Mouse (Mus musculus): ENCODE data around the gene Lrpprc. TPM values are rescaled to one million over a fixed set of nuclear protein-coding genes. Genes with fewer than 3 reads are reported as not detected.
A peak's percentile ranks its signal among the peaks of the same experiment; 100 is the strongest.

The Lrpprc gene
- total RNA-seq, 2 experiments from 2014 or later = 60.1 TPM

GRCm38 (mm10) chr17:84682734-84683717, 107.6 kb downstream of the Lrpprc start, which contains the start of gene Abcg5:
Gene Abcg5 (minus strand): TSS chr17:84683011.
- no peak for DNase-seq (ENCODE audit: low spot score in 2 of 2)
- intact Hi-C loops (cut with DNase I) = no loop called here

DNA sequence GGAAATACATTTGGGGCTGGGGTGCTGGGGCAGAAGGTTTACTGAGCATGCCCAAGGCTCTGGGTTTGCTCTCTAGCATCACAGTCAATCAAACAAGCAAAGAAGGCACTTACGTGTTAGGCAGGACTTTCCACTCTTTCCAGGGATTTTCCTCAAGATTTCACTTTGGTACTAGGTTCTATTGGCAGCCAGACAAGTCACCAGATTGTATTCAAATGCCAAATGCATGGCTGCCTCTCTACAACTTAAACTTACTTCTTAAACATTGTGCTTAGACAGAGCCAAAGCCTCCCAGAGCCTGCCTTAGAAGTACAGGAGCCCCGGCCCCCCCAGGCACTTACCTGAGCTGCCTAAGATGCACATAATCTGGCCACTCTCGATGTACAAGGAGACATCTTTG, 108.9 kb downstream of the Lrpprc start:
- intact Hi-C loops (cut with DNase I) = no loop called here
- DNase-seq (ENCODE audit: low spot score in 2 of 2) = peak; percentile 41 to 75

DNA sequence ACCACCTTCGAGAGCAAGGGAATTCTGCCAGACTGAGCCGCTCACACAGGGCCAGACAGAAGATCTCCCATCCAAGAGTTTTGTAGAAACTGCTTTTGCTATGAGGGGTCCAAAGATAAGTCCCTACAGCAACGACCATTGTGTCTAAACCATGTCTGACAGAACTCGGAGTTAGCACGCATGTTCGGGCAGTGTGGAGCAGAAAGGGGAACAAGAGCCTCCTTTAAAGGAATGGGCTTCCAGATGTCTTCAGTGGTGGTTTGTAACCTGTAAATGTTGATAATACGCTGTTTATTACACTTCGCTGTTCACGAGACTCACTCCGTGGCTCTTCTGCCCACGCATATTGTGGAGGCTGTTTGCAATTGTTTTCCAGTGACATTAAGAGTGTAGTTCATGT, 113.0 kb downstream of the Lrpprc start:
- intact Hi-C loops (cut with DNase I) = no loop called here
- no peak for DNase-seq (ENCODE audit: low spot score in 2 of 2)

GRCm38 (mm10) chr17:84675951-84676366, 114.6 kb downstream of the Lrpprc start, which contains the start of gene Abcg8:
Gene Abcg8 (plus strand): TSS chr17:84676302.
- intact Hi-C loops (cut with DNase I) = no loop called here
- no peak for DNase-seq (ENCODE audit: low spot score in 2 of 2)

DNA sequence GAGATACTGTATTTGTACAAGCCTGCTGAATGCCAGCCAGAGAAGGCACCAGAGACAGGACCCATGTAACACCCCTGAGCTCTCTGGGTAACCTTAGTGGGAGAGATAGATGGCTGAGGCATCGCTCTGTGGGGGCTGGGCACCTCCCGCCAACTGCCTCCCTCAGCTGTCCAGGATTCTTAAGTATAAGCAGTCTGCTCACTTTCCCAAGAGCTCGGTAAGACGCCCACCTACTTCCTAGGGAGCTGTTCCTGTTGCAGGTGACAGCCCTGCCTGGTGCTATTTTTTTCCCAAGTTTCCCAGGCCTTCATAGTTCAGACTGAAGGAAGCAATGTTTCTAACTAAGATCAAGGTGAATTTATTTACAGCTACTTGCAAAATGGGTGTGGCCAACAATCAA, 115.4 kb downstream of the Lrpprc start:
- intact Hi-C loops (cut with DNase I) = no loop called here
- DNase-seq (ENCODE audit: low spot score in 2 of 2) = peak; percentile 19 to 54

DNA sequence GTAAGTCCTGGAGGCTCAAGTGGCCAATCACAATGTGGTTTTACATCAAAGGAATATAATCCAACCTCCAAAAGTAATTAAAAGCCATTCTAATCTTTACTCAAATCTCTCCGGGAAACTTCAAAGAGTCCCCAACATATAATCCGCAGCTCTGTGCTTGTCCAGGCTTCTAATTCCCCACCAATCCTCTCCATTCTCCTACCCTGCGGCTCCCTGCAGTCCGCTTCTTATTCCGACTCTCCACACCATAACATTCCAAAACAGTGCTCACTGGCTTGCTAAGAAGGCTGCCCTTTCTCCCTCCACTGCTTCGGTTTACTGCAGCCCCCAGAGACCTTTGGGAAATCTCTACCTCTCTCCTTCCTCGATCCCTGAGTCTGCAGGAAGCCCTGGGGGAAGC, 116.5 kb downstream of the Lrpprc start:
- intact Hi-C loops (cut with DNase I) = no loop called here
- no peak for DNase-seq (ENCODE audit: low spot score in 2 of 2)

GRCm38 (mm10) chr17:84672376-84673369, 117.9 kb downstream of the Lrpprc start:
- no peak for DNase-seq (ENCODE audit: low spot score in 2 of 2)
- intact Hi-C loops (cut with DNase I) = no loop called here

GRCm38 (mm10) chr17:84667848-84668247, 122.7 kb downstream of the Lrpprc start:
- intact Hi-C loops (cut with DNase I) = no loop called here
- no peak for DNase-seq (ENCODE audit: low spot score in 2 of 2)

- intact Hi-C loops (cut with DNase I) = no loop called here
These were observed 124.9 kb downstream of the Lrpprc start for GRCm38 (mm10) chr17:84665691-84666090.

DNA sequence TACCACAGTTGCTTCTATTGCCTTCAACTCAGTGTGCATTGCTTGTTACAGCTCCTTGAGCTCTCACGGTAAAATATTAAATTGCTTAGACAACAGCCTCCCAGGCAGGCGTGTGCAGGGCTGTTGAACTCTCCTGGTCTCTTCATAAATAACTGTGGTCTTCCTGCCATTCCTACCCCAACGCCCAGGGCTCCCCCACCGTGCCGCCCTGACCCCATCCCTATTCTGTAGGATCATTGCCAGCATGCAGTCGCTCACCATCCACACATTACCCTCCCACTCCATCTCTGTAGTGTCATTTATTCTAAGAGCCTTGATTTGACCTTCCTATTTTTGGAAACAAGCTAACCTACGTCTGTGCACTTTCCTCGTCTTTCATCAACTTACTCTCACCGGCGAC, 125.5 kb downstream of the Lrpprc start:
- intact Hi-C loops (cut with DNase I) = no loop called here
- DNase-seq (ENCODE audit: low spot score in 2 of 2) = no peak

More at GRCm38 (mm10) chr17:84665691-84666090, 124.9 kb downstream of the Lrpprc start:
- DNase-seq (ENCODE audit: low spot score in 2 of 2) = no peak

DNA sequence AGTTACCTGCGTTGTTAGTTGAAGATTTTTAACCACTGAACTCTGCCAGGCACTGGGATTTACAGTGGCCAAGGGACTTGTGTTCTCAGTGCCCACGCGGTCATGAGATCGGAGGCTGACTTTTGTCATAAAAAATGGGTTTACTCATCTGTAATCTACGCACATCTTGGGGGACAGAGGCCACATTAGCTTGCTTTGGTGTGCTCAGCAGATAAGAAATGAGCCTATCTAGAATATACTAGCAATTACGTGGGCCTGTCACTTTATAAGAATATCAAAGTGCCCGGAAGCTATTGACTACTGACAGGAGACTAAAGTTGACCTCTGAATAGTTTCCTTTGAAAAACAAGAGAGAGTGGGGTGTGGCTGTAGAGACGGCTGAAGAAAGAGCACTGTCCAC, 131.6 kb downstream of the Lrpprc start:
- no peak for DNase-seq (ENCODE audit: low spot score in 2 of 2)
- intact Hi-C loops (cut with DNase I) = no loop called here

- intact Hi-C loops (cut with DNase I) = no loop called here
- DNase-seq (ENCODE audit: low spot score in 2 of 2) = no peak
These were observed 132.4 kb downstream of the Lrpprc start for GRCm38 (mm10) chr17:84658195-84658594.

GRCm38 (mm10) chr17:84657782-84658181, 132.8 kb downstream of the Lrpprc start:
- DNase-seq (ENCODE audit: low spot score in 2 of 2) = no peak
- intact Hi-C loops (cut with DNase I) = no loop called here

- no peak for DNase-seq (ENCODE audit: low spot score in 2 of 2)
- intact Hi-C loops (cut with DNase I) = no loop called here
These were observed 133.2 kb downstream of the Lrpprc start for GRCm38 (mm10) chr17:84657422-84657732.

- intact Hi-C loops (cut with DNase I) = no loop called here
These were observed 133.8 kb downstream of the Lrpprc start for GRCm38 (mm10) chr17:84656653-84657421.

DNA sequence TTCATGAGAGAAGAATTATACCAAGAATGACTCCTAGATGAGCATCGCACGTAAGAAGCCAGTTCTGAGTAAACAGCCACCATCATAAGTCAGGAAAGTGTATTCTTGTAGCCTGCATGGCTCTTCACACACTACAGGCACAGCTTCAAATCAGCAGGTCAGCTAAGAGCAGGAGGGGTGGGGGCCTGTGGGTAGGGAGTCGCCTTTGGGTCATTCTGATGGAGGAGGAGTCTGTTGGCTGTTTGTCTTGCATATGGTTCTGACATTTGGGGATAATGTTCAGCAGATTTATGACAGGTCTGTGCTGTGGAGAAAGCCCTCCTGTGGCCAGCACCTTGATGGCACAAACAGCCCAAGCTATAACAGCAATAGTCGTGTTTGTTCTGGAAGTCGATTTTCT, 134.4 kb downstream of the Lrpprc start:
- intact Hi-C loops (cut with DNase I) = no loop called here

More at GRCm38 (mm10) chr17:84656653-84657421, 133.8 kb downstream of the Lrpprc start:
- no peak for DNase-seq (ENCODE audit: low spot score in 2 of 2)

More for the DNA sequence above, 134.4 kb downstream of the Lrpprc start:
- DNase-seq (ENCODE audit: low spot score in 2 of 2) = no peak

Measured in left cerebral cortex, postnatal 25 days (tissue).